In genomic region chr3:135582246-135582645, GRCm38 (mm10) we compare ENCODE assay signal across 14 mouse cellular contexts.
A peak's percentile ranks its signal among the peaks of the same experiment; 100 is the strongest.
DNase-seq lines count a peak whose midpoint lies in the region; ATAC-seq and TF ChIP-seq lines count a peak whose summit lies in the region.
"Had no signal": no experiment of that assay in that cellular context is flagged by ENCODE, and none has a peak within 500 bp of the region (broad histone marks: within the 10 kb centered on the region; RNA-seq: fewer than 3 reads in every experiment).

No protein-coding gene starts in this region.

- no peak overlapping the region for H3K9ac ChIP-seq in liver, adult 2 months (ENCODE audit: low read depth, low read length)
- H3K9ac ChIP-seq: forebrain, embryonic 13.5 days; intestine, embryonic 15.5 days; neural tube, embryonic 12.5 days had no signal

- H3K36me3 ChIP-seq in liver, adult 2 months (ENCODE audit: control insufficient read depth, insufficient read depth, low read length), result peaks cover 11% of the 10 kb centered on the region

- no peak overlapping the region for H3K4me3 ChIP-seq in liver, adult 2 months (ENCODE audit: insufficient read depth, low read depth, low read length)
- H3K4me3 ChIP-seq: forebrain, embryonic 13.5 days; heart, adult 2 months; intestine, embryonic 15.5 days; neural tube, embryonic 12.5 days had no signal

- no peak for TF ChIP-seq POLR2A in liver, adult 2 months (IDR thresholded peaks at IDR 0.05; ENCODE audit: extremely low read depth, insufficient read depth, low read length)

- no peaks in the 10 kb centered on the region for H3K27me3 ChIP-seq in liver, adult 2 months (ENCODE audit: control insufficient read depth, insufficient read depth, low read length)
- H3K27me3 ChIP-seq: forebrain, embryonic 13.5 days; intestine, embryonic 15.5 days; neural tube, embryonic 12.5 days had no signal

- H3K27ac ChIP-seq in liver, adult 2 months (replicated peaks; ENCODE audit: insufficient read depth, low read depth, low read length), result no peak overlapping the region
- H3K27ac ChIP-seq: forebrain, embryonic 13.5 days; heart, adult 2 months; intestine, embryonic 15.5 days; neural tube, embryonic 12.5 days had no signal

- H3K4me1 ChIP-seq in liver, adult 2 months (ENCODE audit: control insufficient read depth, insufficient read depth, low read length), result no peaks in the 10 kb centered on the region; the same call in 1 of the 2 replicates

- ATAC-seq in common myeloid progenitor, adult 5-6 weeks (replicated peaks; ENCODE audit: low read depth, poor library complexity, severe bottlenecking), result 0 out of 2 replicates have a peak, but pooled peaks have one; percentile 5
- no peak for ATAC-seq in megakaryocyte, adult 5-6 weeks (ENCODE audit: poor library complexity, severe bottlenecking)

- peak; percentile 27 for DNase-seq in cerebellum, adult 11-12 months
- no peak for DNase-seq in cerebellum, postnatal 36 days
- DNase-seq in gastrocnemius, postnatal 25 days, result peak; percentile 41
- no peak for DNase-seq in gastrocnemius, postnatal 4 days (ENCODE audit: low spot score in 2 of 2)
- DNase-seq in liver, adult 2 months (ENCODE audit: extremely low read depth, low read depth, low spot score), result peak; percentile 43
- no peak for DNase-seq in liver
- DNase-seq: lung, adult 2 months; right cerebral cortex, postnatal 25 days had no signal

- H3K79me2 ChIP-seq in liver, adult 2 months (ENCODE audit: control insufficient read depth, insufficient read depth, low read length), result no peaks in the 10 kb centered on the region

- 41% methylated on average over 7 of the region's 7 CpGs for WGBS in liver, adult 2 months

- TF ChIP-seq CTCF in liver, adult 2 months (IDR thresholded peaks at IDR 0.05; ENCODE audit: low read depth, low read length), result no peak

Comparison
In these comparisons a context has a peak if more than half of its experiments do, and no peak if none do; other contexts are left out.
1. DNase-seq: peak in cerebellum, adult 11-12 months (single experiment), gastrocnemius, postnatal 25 days (single experiment) and liver, adult 2 months (single experiment); none in cerebellum, postnatal 36 days (0 of 2), gastrocnemius, postnatal 4 days (0 of 2) and liver (single experiment).